Mouse (Mus musculus): ENCODE results near the gene Tmed2. TPM values are rescaled to one million over a fixed set of nuclear protein-coding genes. Genes with fewer than 3 reads are reported as not detected.

The Tmed2 gene
- polyA plus RNA-seq, 1 experiment: 54.2 TPM

DNA sequence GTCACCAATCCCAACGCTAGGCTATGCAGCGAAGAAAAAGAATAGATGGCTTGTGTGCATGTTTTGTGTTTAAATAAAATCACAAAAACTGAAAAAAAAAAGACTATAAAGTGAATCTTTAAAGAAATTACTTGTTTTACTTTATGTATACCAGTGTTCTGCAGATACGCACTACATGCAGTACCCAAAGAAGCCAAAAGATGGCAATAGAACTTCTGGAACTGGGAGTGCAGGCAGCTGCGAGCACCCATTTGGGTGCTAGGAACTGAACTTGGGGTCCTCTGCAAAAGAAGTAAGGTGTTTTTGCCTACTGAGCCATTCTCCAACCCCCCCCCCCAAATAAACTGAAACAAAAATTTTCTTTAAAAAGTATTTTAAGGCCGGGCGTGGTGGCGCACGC is 17.5 kb upstream of the Tmed2 start:
- no peak overlapping the region for H3K27ac ChIP-seq (ENCODE audit: insufficient read depth, low read length)
- WGBS: 96% methylated on average over 8 of the region's 8 CpGs
- peaks cover 6% of the 10 kb centered on the region; the same call in 1 of the 2 replicates for H3K4me1 ChIP-seq (ENCODE audit: control insufficient read depth, insufficient read depth, insufficient read length)
- H3K27me3 ChIP-seq (ENCODE audit: control insufficient read depth, insufficient read depth, low read length): no peaks in the 10 kb centered on the region; the same call in 1 of the 2 replicates
- TF ChIP-seq CTCF (IDR thresholded peaks at IDR 0.05; ENCODE audit: extremely low read depth, insufficient read depth, insufficient read length, insufficient replicate concordance) (no peak), POLR2A (IDR thresholded peaks at IDR 0.05; ENCODE audit: low read depth, low read length) (no peak)
- H3K36me3 ChIP-seq (ENCODE audit: control insufficient read depth, insufficient read depth, low read length): no peaks in the 10 kb centered on the region
- DNase-seq (ENCODE audit: low read depth in 1 of 2, low spot score in 2 of 2): no peak
- no peak overlapping the region for H3K4me3 ChIP-seq (ENCODE audit: extremely low read depth, insufficient read depth, insufficient read length)

DNA sequence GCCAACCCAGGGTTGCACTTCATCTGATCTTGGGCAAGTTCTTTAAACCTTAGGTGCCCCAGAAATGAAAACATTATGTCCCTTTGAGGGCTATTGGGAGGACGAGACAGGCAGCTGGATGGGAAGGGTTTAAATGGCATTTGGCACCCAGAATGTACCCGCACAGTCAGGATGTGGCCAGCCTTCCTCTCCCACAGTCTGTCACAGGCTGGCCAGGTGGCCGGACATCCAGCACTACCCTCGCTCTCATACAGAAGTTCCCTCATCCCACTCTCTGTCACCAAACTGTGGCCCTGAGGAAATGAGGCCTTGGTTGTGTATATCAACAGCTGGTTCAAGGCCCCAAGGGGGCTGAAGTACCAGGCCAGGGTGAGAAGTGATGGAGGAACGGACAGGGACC is 15.6 kb upstream of the Tmed2 start:
- no peak overlapping the region for H3K27ac ChIP-seq (ENCODE audit: insufficient read depth, low read length)
- peaks cover 6% of the 10 kb centered on the region; the same call in 1 of the 2 replicates for H3K4me1 ChIP-seq (ENCODE audit: control insufficient read depth, insufficient read depth, insufficient read length)
- no peak for TF ChIP-seq CTCF (IDR thresholded peaks at IDR 0.05; ENCODE audit: extremely low read depth, insufficient read depth, insufficient read length, insufficient replicate concordance)
- no peak for TF ChIP-seq POLR2A (IDR thresholded peaks at IDR 0.05; ENCODE audit: low read depth, low read length)
- 32% methylated on average over 5 of the region's 5 CpGs for WGBS
- H3K27me3 ChIP-seq (ENCODE audit: control insufficient read depth, insufficient read depth, low read length): no peaks in the 10 kb centered on the region; the same call in 1 of the 2 replicates
- no peak for DNase-seq (ENCODE audit: low read depth in 1 of 2, low spot score in 2 of 2)
- H3K36me3 ChIP-seq (ENCODE audit: control insufficient read depth, insufficient read depth, low read length): no peaks in the 10 kb centered on the region
- no peak overlapping the region for H3K4me3 ChIP-seq (ENCODE audit: extremely low read depth, insufficient read depth, insufficient read length)

- Histone ChIP-seq H3K27me3 (ENCODE audit: control insufficient read depth, insufficient read depth, low read length) (peaks cover 6% of the 10 kb centered on the region), H3K4me1 (ENCODE audit: control insufficient read depth, insufficient read depth, insufficient read length) (peaks cover 7% of the 10 kb centered on the region; the same call in 1 of the 2 replicates), H3K27ac (ENCODE audit: insufficient read depth, low read length) (no peak overlapping the region), H3K36me3 (ENCODE audit: control insufficient read depth, insufficient read depth, low read length) (no peaks in the 10 kb centered on the region), H3K4me3 (ENCODE audit: extremely low read depth, insufficient read depth, insufficient read length) (no peak overlapping the region)
- TF ChIP-seq POLR2A (IDR thresholded peaks at IDR 0.05; ENCODE audit: low read depth, low read length): no peak
- TF ChIP-seq CTCF (IDR thresholded peaks at IDR 0.05; ENCODE audit: extremely low read depth, insufficient read depth, insufficient read length, insufficient replicate concordance): no peak
- DNase-seq (ENCODE audit: low read depth in 1 of 2, low spot score in 2 of 2): no peak
- 79% methylated on average over 4 of the region's 4 CpGs for WGBS
Observed at GRCm38 (mm10) chr5:124528351-124528750, 12.1 kb upstream of the Tmed2 start.

DNA sequence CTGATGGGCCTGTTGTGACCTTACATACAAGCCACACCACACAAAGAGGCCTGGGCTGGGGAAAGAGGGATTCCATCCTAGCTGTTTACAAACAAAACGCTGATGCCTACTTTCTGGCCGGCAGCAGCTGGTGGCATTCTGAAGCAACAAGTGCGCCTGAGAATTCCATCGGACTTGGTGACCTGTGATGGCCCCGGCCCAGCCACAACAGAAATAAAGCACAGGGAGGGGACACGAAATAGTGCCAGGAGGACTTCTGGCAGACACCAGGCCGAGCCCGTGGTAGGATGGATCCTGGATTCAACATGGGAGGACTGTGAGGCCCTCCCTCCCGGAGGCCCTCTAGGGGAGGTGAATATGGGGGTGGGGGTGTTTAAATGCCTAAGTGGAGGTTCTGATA is 11.7 kb upstream of the Tmed2 start:
- no peak for DNase-seq (ENCODE audit: low read depth in 1 of 2, low spot score in 2 of 2)
- H3K4me3 ChIP-seq (ENCODE audit: extremely low read depth, insufficient read depth, insufficient read length): no peak overlapping the region

GRCm38 (mm10) chr5:124529191-124529651 is 11.3 kb upstream of the Tmed2 start:
- Histone ChIP-seq H3K4me1 (ENCODE audit: control insufficient read depth, insufficient read depth, insufficient read length) (peaks cover 7% of the 10 kb centered on the region; the same call in 1 of the 2 replicates), H3K36me3 (ENCODE audit: control insufficient read depth, insufficient read depth, low read length) (no peaks in the 10 kb centered on the region), H3K4me3 (ENCODE audit: extremely low read depth, insufficient read depth, insufficient read length) (no peak overlapping the region), H3K27ac (ENCODE audit: insufficient read depth, low read length) (no peak overlapping the region), H3K27me3 (ENCODE audit: control insufficient read depth, insufficient read depth, low read length) (peaks cover 6% of the 10 kb centered on the region)
- 64% methylated on average over 8 of the region's 8 CpGs for WGBS
- TF ChIP-seq POLR2A (IDR thresholded peaks at IDR 0.05; ENCODE audit: low read depth, low read length) (no peak), CTCF (IDR thresholded peaks at IDR 0.05; ENCODE audit: extremely low read depth, insufficient read depth, insufficient read length, insufficient replicate concordance) (no peak)
- no peak for DNase-seq (ENCODE audit: low read depth in 1 of 2, low spot score in 2 of 2)

More for the DNA sequence above, 11.7 kb upstream of the Tmed2 start:
- Histone ChIP-seq H3K27me3 (ENCODE audit: control insufficient read depth, insufficient read depth, low read length) (peaks cover 6% of the 10 kb centered on the region), H3K27ac (ENCODE audit: insufficient read depth, low read length) (no peak overlapping the region), H3K36me3 (ENCODE audit: control insufficient read depth, insufficient read depth, low read length) (no peaks in the 10 kb centered on the region), H3K4me1 (ENCODE audit: control insufficient read depth, insufficient read depth, insufficient read length) (peaks cover 7% of the 10 kb centered on the region; the same call in 1 of the 2 replicates)
- TF ChIP-seq CTCF (IDR thresholded peaks at IDR 0.05; ENCODE audit: extremely low read depth, insufficient read depth, insufficient read length, insufficient replicate concordance) (no peak), POLR2A (IDR thresholded peaks at IDR 0.05; ENCODE audit: low read depth, low read length) (no peak)
- 80% methylated on average over 9 of the region's 9 CpGs for WGBS

GRCm38 (mm10) chr5:124529697-124530096 is 10.8 kb upstream of the Tmed2 start:
- 22% methylated on average over 8 of the region's 8 CpGs for WGBS

More at GRCm38 (mm10) chr5:124529697-124530096, 10.8 kb upstream of the Tmed2 start:
- Histone ChIP-seq H3K4me1 (ENCODE audit: control insufficient read depth, insufficient read depth, insufficient read length) (peaks cover 7% of the 10 kb centered on the region; the same call in 1 of the 2 replicates), H3K27me3 (ENCODE audit: control insufficient read depth, insufficient read depth, low read length) (peaks cover 6% of the 10 kb centered on the region), H3K4me3 (ENCODE audit: extremely low read depth, insufficient read depth, insufficient read length) (no peak overlapping the region), H3K36me3 (ENCODE audit: control insufficient read depth, insufficient read depth, low read length) (no peaks in the 10 kb centered on the region), H3K27ac (ENCODE audit: insufficient read depth, low read length) (no peak overlapping the region)
- no peak for TF ChIP-seq CTCF (IDR thresholded peaks at IDR 0.05; ENCODE audit: extremely low read depth, insufficient read depth, insufficient read length, insufficient replicate concordance)
- TF ChIP-seq POLR2A (IDR thresholded peaks at IDR 0.05; ENCODE audit: low read depth, low read length): no peak
- DNase-seq (ENCODE audit: low read depth in 1 of 2, low spot score in 2 of 2): no peak
